Mouse (Mus musculus) MEL (cell line): ENCODE data around the gene Plekha5. TPM values are rescaled to one million over a fixed set of nuclear protein-coding genes. Genes with fewer than 3 reads are reported as not detected.

Source experiments
- DNase-seq: peaks from one replicate; pipeline ENCODE4 v3.0.0; 2011; ENCODE audit warnings: low read depth, low spot score
- H3K27ac ChIP-seq: 2 replicates; pipeline ENCODE4 v1.5.1; 2012; ENCODE audit warnings: low read depth, mild to moderate bottlenecking, control low read depth, low read length, moderate library complexity; ENCODE audit not compliant: control insufficient read depth
- H3K27me3 ChIP-seq, 2 experiments: fragments of 150-350 bp in 1 of 2; sonication (generic) in 1 of 2; 2 replicates each; pipeline ENCODE4 v1.6.1; 2012; ENCODE audit warnings: low read length in 2 of 2, mild to moderate bottlenecking in 2 of 2, improper control_type of control experiment in 1 of 2, moderate library complexity in 1 of 2; ENCODE audit not compliant: insufficient read depth in 2 of 2, control insufficient read depth in 1 of 2
- H3K36me3 ChIP-seq, 2 experiments: 2 replicates each; pipeline ENCODE4 v1.6.1; 2012 to 2014; ENCODE audit warnings: low read length in 2 of 2, improper control_type of control experiment in 1 of 2, inconsistent platforms in 1 of 2, mild to moderate bottlenecking in 1 of 2; ENCODE audit not compliant: insufficient read depth in 2 of 2, control insufficient read depth in 1 of 2
- H3K4me1 ChIP-seq, 2 experiments: fragments of 150-350 bp in 1 of 2; sonication (generic) in 1 of 2; 2 replicates each; pipeline ENCODE4 v1.6.1; 2012; ENCODE audit warnings: low read length in 2 of 2, improper control_type of control experiment in 1 of 2, mild to moderate bottlenecking in 1 of 2; ENCODE audit not compliant: insufficient read depth in 2 of 2, control insufficient read depth in 1 of 2
- H3K4me3 ChIP-seq, 2 experiments: fragments of 150-350 bp in 1 of 2; sonication (generic) in 1 of 2; 2 replicates each; pipeline ENCODE4 v1.5.1; 2012; ENCODE audit warnings: low read depth in 2 of 2, low read length in 2 of 2, mild to moderate bottlenecking in 2 of 2, moderate library complexity in 2 of 2, control low read depth in 1 of 2, improper control_type of control experiment in 1 of 2; ENCODE audit not compliant: control insufficient read depth in 1 of 2, insufficient read depth in 1 of 2
- H3K79me2 ChIP-seq: 2 replicates; pipeline ENCODE4 v1.6.1; 2012; ENCODE audit warnings: mild to moderate bottlenecking, low read length, moderate library complexity; ENCODE audit not compliant: control insufficient read depth, poor library complexity, insufficient read depth
- H3K9ac ChIP-seq: 2 replicates; pipeline ENCODE4 v1.6.1; 2012; ENCODE audit warnings: low read depth, mild to moderate bottlenecking, control low read depth, low read length, moderate library complexity; ENCODE audit not compliant: control insufficient read depth, poor library complexity, severe bottlenecking
- H3K9me3 ChIP-seq: fragments of 150-350 bp; sonication (generic); replicated peaks from 2 replicates; pipeline ENCODE4 v1.6.1; 2012; ENCODE audit warnings: mild to moderate bottlenecking, low read length, improper control_type of control experiment, moderate library complexity; ENCODE audit not compliant: insufficient read depth
- CHD2 ChIP-seq: IDR thresholded peaks from 2 replicates; pipeline ENCODE4 v1.6.1; 2011; ENCODE audit warnings: low read length, improper control_type of control experiment
- E2F4 ChIP-seq: IDR thresholded peaks from 2 replicates; pipeline ENCODE4 v1.6.1; 2011; ENCODE audit warnings: low read depth, low read length, improper control_type of control experiment, borderline replicate concordance
- ELF1 ChIP-seq: IDR thresholded peaks from 2 replicates; pipeline ENCODE4 v1.6.1; 2014; ENCODE audit warnings: low read depth, mild to moderate bottlenecking, inconsistent platforms, low read length, improper control_type of control experiment, moderate library complexity
- EP300 ChIP-seq, 2 experiments: IDR thresholded peaks; 2 replicates each; pipeline ENCODE4 v1.6.1; 2011; ENCODE audit warnings: improper control_type of control experiment in 2 of 2, low read length in 2 of 2, low read depth in 1 of 2, mild to moderate bottlenecking in 1 of 2
- GATA1 ChIP-seq: IDR thresholded peaks from 2 replicates; pipeline ENCODE4 v1.6.1; 2011; ENCODE audit warnings: low read depth, low read length, improper control_type of control experiment
- KAT2A ChIP-seq: conservative IDR thresholded peaks from 2 replicates; pipeline ENCODE4 v1.6.1; 2012; ENCODE audit warnings: low read depth, low read length, improper control_type of control experiment, inconsistent platforms
- MAFK ChIP-seq: IDR thresholded peaks from 2 replicates; pipeline ENCODE4 v1.6.1; 2011; ENCODE audit warnings: low read depth, mild to moderate bottlenecking, low read length, improper control_type of control experiment, borderline replicate concordance
- MAX ChIP-seq: IDR thresholded peaks from 2 replicates; pipeline ENCODE4 v1.6.1; 2011; ENCODE audit warnings: low read length, improper control_type of control experiment
- MXI1 ChIP-seq: IDR thresholded peaks from 2 replicates; pipeline ENCODE4 v1.6.1; 2011; ENCODE audit warnings: mild to moderate bottlenecking, low read depth, low read length, improper control_type of control experiment
- MYC ChIP-seq: IDR thresholded peaks from 2 replicates; pipeline ENCODE4 v1.6.1; 2011; ENCODE audit warnings: low read depth, mild to moderate bottlenecking, low read length, improper control_type of control experiment, moderate library complexity
- POLR2AphosphoS5 ChIP-seq: IDR thresholded peaks from 2 replicates; pipeline ENCODE4 v1.6.1; 2012; ENCODE audit warnings: low read depth, borderline replicate concordance, mild to moderate bottlenecking, inconsistent platforms, low read length, moderate library complexity, mixed read lengths
- RCOR1 ChIP-seq: IDR thresholded peaks from 2 replicates; pipeline ENCODE4 v1.6.1; 2012; ENCODE audit warnings: low read depth, mild to moderate bottlenecking, inconsistent platforms, low read length, improper control_type of control experiment
- SMC3 ChIP-seq: IDR thresholded peaks from 2 replicates; pipeline ENCODE4 v1.6.1; 2011; ENCODE audit warnings: low read depth, low read length, improper control_type of control experiment
- TBP ChIP-seq: IDR thresholded peaks from 2 replicates; pipeline ENCODE4 v1.8.0; 2011; ENCODE audit warnings: low read depth, low read length, improper control_type of control experiment
- USF2 ChIP-seq, 2 experiments: IDR thresholded peaks; 2 replicates each; pipeline ENCODE4 v1.6.1; 2011 to 2012; ENCODE audit warnings: improper control_type of control experiment in 2 of 2, low read length in 2 of 2, borderline replicate concordance in 1 of 2, inconsistent platforms in 1 of 2, low read depth in 1 of 2, mild to moderate bottlenecking in 1 of 2; ENCODE audit not compliant: insufficient read depth in 1 of 2
- ZNF384 ChIP-seq: IDR thresholded peaks from 2 replicates; pipeline ENCODE4 v1.6.1; 2012; ENCODE audit warnings: low read depth, mild to moderate bottlenecking, inconsistent platforms, low read length, improper control_type of control experiment
- polyA plus RNA-seq, 2 experiments: library from polyadenylated mRNA; stranded (reverse) in 1 of 2; unstranded in 1 of 2; fragments of >175 nt in 1 of 2; fragments of >200 nt in 1 of 2; gene quantifications; 2 replicates each; pipeline versions ENCODE4 v1.2.1 to v1.2.4; 2012; ENCODE audit warnings: low replicate concordance in 2 of 2, low read depth in 1 of 2; ENCODE audit not compliant: insufficient read length in 2 of 2, insufficient read depth in 1 of 2, missing spikeins in 1 of 2
- total RNA-seq: library from RNA; depleted of rRNA; stranded (reverse); fragments of 300-350 nt; gene quantifications from 2 replicates; pipeline ENCODE4 v1.2.3, GENCODE M21; 2012

Plekha5 gene
- total and polyA plus RNA-seq, 3 experiments: 0.24 to 0.35 TPM; not detected in 1

DNA sequence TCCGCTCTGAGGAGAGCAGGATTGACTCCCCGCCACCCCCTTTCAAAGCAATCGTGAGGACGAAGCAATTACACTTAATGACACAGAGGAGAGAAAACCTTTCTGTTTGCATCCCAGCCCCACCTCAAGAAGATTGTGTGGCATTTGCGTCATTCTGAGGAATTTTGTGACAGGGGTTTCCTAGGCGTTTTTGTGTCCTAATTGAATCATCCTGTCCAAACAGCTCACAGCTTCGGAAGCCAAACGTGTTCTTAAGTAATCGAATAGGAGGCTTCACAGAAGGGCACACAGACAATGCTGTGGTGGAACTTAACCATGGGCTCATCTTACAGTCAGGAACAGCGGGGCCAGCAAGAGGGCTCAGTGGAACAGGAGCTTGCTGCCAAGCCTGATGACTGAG lies 182.7 kb downstream of the Plekha5 start:
- Histone ChIP-seq H3K9ac (no peak overlapping the region), H3K9me3 (no peaks in the 10 kb centered on the region), H3K4me3 (no peak overlapping the region), H3K27me3 (no peaks in the 10 kb centered on the region; a peak in 1 of 4 replicates), H3K4me1 (no peaks in the 10 kb centered on the region), H3K36me3 (no peaks in the 10 kb centered on the region), H3K79me2 (no peaks in the 10 kb centered on the region), H3K27ac (no peak overlapping the region)
- no peak for DNase-seq
- TF ChIP-seq MXI1 (no peak), CHD2 (no peak), SMC3 (no peak), KAT2A (no peak), EP300 (IDR thresholded peaks at IDR 0.05; ENCODE audit: low read depth in 1 of 2, low read length in 2 of 2) (no peak)

DNA sequence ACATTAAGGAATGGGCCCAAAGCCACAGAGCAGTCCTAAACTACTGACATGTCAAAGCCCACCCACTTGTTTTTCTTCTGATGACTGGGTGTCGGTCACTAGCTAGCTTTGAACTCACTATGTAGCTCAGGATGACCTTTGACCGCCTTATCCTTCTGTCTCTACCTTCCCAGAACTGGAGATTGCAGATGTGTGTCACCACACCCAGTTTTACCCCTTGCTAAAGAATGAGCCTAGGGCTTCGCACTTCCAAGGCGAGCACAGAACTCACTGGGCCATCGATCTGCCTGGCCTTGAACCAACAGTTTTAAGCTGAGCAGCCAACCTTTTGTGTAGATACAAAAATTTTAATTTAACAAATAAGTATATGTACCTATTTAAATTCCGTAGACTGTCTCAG lies 184.8 kb downstream of the Plekha5 start:
- Histone ChIP-seq H3K4me1 (no peaks in the 10 kb centered on the region), H3K27ac (no peak overlapping the region), H3K9me3 (no peaks in the 10 kb centered on the region), H3K4me3 (no peak overlapping the region), H3K9ac (no peak overlapping the region), H3K79me2 (no peaks in the 10 kb centered on the region), H3K27me3 (no peaks in the 10 kb centered on the region; a peak in 1 of 4 replicates), H3K36me3 (no peaks in the 10 kb centered on the region)
- TF ChIP-seq E2F4 (no peak), ZNF384 (no peak), MYC (no peak), POLR2AphosphoS5 (no peak), MAX (no peak), MAFK (no peak), RCOR1 (no peak), ELF1 (no peak)
- DNase-seq: no peak

GRCm38 (mm10) chr6:140609533-140609932 lies 185.7 kb downstream of the Plekha5 start:
- TF ChIP-seq GATA1 (no peak), TBP (no peak), USF2 (IDR thresholded peaks at IDR 0.05; ENCODE audit: borderline replicate concordance in 1 of 2, insufficient read depth in 1 of 2, low read depth in 1 of 2, low read length in 2 of 2) (no peak)
- no peak overlapping the region for H3K27ac ChIP-seq
- no peaks in the 10 kb centered on the region for H3K36me3 ChIP-seq
- H3K9me3 ChIP-seq: no peaks in the 10 kb centered on the region
- no peaks in the 10 kb centered on the region for H3K79me2 ChIP-seq
- no peak overlapping the region for H3K9ac ChIP-seq
- DNase-seq: no peak
- no peak overlapping the region for H3K4me3 ChIP-seq
- no peaks in the 10 kb centered on the region; a peak in 1 of 4 replicates for H3K27me3 ChIP-seq
- H3K4me1 ChIP-seq: no peaks in the 10 kb centered on the region
